Mouse (Mus musculus): ENCODE measurements at regions not wholly inside any gene's neighbourhood (a gene's known extent, or its start where the extent isn't known, plus 50 kb on each side); places are given as distances from the start of the nearest gene placed in this dataset.

- no peak for DNase-seq (ENCODE audit: low spot score)
Observed at GRCm38 (mm10) chr1:92731353-92732282, 83.0 kb upstream of the Otos start.

- DNase-seq (ENCODE audit: low spot score), result no peak
Observed at GRCm38 (mm10) chr1:92730576-92730975, 81.9 kb upstream of the Otos start.

DNA sequence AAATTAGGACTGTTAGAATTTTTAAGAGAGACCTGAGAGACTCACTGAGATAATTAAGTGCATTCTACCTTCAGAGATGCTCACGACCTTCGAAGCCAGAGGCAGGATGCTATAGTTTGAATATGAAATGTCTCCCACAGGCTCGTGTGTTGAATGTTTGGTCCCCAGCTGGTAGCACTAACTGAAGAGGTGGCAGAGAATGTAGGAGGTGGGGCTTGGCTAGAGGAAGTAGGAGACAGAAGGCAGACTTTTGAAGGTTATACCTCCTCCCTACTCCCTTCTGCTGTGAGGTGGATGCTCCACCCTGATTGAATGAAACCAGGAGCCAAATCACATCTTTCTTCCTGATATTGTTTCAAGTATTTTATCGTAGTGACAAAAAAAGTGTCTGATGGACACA is 79.3 kb upstream of the Otos start:
- no peak for DNase-seq (ENCODE audit: low spot score)

- DNase-seq (ENCODE audit: low spot score), result no peak
Observed at GRCm38 (mm10) chr1:92727371-92727770, 78.7 kb upstream of the Otos start.

GRCm38 (mm10) chr1:92726341-92726740 is 77.7 kb upstream of the Otos start:
- DNase-seq (ENCODE audit: low spot score), result no peak

GRCm38 (mm10) chr1:92724135-92724534 is 75.5 kb upstream of the Otos start:
- no peak for DNase-seq (ENCODE audit: low spot score)

- no peak for DNase-seq (ENCODE audit: low spot score)
Observed at GRCm38 (mm10) chr1:92720567-92720966, 71.9 kb upstream of the Otos start.

- DNase-seq (ENCODE audit: low spot score), result no peak
Observed at GRCm38 (mm10) chr1:92719864-92720263, 71.2 kb upstream of the Otos start.

GRCm38 (mm10) chr1:92718108-92718507 is 69.5 kb upstream of the Otos start:
- DNase-seq (ENCODE audit: low spot score), result no peak

GRCm38 (mm10) chr1:92714725-92715324 is 66.2 kb upstream of the Otos start:
- DNase-seq (ENCODE audit: low spot score), result no peak

DNA sequence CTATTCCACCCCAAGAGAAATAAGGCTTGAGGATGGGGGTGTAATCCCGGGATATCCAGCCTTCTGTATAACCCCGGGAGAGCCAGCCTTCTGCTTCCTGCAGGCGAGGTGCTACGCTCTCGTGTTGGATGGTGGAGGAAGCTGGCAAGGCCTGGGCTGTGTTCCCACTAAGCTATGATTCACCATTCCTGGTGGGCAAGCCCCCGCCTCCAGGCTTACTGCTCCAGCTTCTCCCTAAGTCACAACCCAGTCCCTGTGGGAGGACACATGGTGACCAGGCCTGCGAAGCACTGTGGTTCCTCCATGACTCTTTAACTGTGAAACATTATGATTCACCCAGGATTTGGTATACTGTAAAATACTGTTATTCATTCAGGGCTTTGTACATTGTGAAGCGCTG is 63.7 kb upstream of the Otos start:
- DNase-seq (ENCODE audit: low spot score), result no peak

DNA sequence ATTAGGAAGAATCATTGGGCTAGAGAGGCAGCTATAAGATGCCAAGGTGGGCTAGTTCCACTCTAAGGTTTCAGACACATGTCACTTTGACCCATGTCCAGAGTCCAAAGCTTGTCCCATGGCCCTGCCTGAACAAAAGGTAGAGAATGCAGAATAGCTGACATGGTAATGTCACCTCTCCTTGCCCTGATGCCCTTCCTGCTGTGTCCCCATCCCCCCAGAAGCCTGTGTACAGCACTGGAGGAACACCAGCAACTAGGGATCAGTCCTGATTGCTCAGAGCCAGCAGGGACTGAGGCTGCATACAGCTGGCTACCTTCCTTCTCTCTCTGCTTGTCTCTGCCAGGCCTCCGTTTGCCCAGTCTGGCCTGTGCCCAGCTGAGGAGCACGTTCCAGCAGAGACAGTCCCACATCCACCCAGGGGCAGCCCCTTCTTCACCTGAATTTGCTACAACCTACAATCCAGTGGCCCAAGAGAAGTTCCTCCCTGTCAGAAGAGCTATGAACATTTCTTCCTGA is 61.7 kb upstream of the Otos start:
- no peak for DNase-seq (ENCODE audit: low spot score)

DNA sequence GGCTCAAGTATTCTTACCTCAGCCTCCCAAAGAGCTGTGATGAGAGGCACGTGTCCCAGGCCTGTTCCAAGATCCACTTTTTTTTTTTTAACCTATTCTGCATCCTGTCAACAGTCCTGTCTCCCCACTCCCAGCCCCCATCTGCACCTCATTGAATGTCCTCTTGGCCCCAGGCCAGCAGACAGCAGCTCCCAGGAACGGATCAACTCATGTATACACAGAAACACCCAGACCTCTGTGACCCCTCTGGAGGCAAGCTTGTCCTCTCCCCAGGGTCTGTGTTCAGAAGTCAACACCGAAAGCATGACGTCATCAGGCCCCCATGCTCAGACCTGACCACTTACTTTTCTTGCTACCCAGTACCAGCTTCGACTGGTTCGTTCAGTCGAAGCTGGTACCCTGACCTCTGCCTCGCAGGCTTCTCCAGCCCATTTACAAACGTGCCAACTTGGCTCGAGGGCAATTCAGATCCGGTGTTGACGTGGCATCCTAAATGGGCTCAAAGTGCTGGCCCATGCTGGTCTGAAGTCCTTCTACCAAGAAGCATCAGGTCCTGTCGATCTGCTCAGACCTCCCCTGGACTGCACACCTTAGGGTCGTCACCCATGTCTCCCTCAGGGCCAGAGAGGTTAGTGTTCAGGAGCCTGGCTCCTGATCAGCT is 60.7 kb upstream of the Otos start:
- no peak for DNase-seq (ENCODE audit: low spot score)

- no peak for DNase-seq (ENCODE audit: low spot score)
Observed at GRCm38 (mm10) chr1:92707917-92708897, 59.6 kb upstream of the Otos start.

DNA sequence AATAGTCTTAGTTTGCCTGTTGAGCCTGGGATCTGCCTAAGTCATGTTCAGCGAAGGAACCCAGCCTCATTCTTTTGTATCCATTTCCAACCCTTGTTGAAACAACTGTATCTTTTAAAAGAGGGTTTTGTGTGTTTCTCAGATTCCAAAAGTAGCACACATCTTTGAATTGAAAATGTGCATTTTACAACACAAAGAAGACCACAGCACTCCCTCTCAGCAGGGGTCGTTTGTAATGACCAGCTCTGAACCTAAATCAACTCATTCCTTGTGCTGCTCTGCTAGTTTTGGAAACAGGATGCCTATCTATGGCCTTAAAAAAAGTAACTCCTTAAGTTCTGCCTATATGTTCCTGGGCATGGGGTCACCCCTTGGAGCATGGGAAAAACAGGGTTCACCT is 58.8 kb upstream of the Otos start:
- no peak for DNase-seq (ENCODE audit: low spot score)

DNA sequence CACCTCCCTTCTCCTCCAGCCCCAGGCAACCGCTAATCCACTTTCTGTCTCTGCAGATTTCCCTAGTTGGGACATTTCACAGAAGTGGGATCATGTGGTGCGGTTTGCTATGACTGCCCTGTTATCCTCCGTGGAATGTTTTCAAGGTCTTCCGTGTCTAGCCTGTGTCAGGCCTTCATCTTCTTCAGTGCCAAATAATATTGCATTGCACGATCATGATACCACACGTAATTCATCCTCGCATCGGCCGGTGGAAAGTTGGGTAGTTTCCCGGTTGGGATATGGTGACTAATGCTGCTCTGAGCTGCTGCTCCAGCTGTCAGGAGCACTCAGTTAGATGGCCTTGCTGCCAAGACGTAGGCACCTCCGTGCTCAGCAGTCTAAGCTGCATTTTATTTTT is 55.3 kb upstream of the Otos start:
- peak; percentile 31 for DNase-seq (ENCODE audit: low spot score)

DNA sequence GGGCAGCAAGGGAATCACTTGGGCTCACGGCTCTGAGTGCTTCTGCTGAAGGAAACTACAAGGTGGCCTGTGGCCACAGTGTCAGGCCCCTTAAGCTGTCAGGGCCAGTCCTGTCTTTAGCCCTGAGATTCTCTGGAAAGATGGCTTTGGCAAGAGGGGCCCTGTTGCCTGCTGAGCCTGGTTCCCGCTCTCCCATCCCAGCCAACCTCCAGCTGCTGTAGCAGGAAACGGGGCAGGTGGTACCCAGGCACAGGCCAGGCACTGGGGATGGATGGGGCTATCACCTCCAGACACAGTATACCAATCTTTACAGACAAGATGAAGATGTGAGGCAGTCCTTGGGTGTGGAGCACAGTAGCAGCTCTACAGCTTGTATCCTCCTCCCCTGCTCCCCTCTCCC is 54.6 kb upstream of the Otos start:
- no peak for DNase-seq (ENCODE audit: low spot score)

DNA sequence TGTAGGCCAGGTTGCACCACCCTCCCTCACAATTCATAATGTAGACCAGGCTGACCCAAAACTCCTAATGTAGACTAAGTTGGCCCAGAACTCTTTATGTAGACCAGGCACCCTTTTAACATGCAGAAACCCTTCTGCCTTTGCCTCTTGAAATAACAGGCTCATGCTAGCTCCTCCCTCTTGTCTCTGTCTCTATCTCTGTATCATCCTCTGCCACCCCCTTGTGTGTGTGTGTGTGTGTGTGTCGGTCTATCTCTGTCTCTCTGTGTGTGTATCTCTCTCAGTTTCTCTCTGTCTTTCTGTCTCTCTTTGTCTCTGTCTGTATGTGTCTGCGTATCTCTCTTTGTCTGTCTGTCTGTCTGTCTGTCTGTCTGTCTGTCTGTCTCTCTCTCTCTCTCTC is 51.5 kb upstream of the Otos start:
- DNase-seq (ENCODE audit: low spot score), result no peak

GRCm38 (mm10) chr1:92699697-92700096 is 51.1 kb upstream of the Otos start:
- no peak for DNase-seq (ENCODE audit: low spot score)

DNA sequence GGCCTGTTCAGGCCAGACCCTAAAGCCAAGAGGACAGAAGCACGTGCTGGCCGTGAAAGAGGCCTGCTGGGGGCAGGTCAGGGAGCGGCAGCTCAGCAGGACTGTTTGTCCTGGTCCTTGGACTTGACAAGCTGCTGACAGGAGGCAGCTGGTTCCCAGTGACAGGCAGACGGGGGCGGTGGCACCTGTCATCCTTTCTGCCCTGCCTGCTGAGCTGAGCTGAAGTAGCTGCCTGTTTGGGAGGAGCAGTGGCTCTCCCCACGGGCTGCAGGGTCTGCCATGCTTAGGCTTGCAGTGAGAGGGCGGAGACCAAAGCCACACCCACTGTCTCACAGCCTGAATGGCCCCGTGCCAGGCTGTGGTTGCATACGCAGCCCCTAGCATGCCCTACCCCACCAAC is 50.4 kb upstream of the Otos start:
- DNase-seq (ENCODE audit: low spot score), result no peak

- no peak for DNase-seq (ENCODE audit: low spot score)
Observed at GRCm38 (mm10) chr1:92698541-92698940, 49.9 kb upstream of the Otos start.

Data from ovary, adult 18-20 months (tissue).